Mouse (Mus musculus): ENCODE results near the gene Spaca4. TPM values are rescaled to one million over a fixed set of nuclear protein-coding genes. Genes with fewer than 3 reads are reported as not detected.

The Spaca4 gene
- total RNA-seq, 2 experiments from 2014 or later, result not detected

DNA sequence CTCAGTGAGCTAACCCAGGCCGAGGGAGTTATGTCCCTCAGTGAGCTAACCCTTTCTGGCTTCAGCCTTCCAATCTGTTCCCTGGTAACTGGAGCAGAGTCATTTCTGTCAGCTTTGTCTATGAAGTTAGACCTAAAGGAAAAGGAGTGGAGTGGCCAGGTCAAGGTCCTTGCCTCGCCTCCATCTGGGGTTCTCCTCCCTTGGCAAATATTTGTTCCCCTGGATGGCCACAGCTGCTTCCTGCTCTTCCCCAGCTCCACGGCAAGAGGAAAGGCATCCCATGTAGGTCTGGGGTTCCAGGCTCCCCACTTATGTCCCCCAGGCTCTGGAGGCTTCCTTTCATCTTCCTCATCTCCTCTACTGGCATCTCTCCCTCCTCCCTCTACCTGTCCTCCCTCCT is 2.0 kb upstream of the Spaca4 start:
- no peak for DNase-seq (ENCODE audit: low spot score in 2 of 2)

DNA sequence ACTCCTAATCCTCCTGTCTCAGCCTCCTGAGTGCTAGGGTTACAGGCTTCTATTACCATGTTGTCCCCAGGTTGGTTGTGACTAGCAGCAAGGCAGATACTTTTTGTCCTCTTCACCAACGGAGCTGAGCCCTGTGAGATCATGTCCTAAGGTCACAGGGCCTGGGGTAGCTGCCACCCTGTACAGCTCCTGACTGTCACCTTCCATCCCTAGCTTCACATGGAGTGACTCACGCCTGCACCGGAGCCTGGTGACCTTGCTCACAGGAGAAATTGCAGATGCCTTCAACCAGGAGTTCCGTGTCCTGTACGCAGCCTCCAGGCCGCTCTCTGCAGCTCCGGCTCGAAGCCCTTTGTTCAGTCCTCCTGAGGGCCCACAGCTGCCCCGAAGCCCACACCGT is 806 bp upstream of the Spaca4 start:
- DNase-seq (ENCODE audit: low spot score in 2 of 2), result no peak

DNA sequence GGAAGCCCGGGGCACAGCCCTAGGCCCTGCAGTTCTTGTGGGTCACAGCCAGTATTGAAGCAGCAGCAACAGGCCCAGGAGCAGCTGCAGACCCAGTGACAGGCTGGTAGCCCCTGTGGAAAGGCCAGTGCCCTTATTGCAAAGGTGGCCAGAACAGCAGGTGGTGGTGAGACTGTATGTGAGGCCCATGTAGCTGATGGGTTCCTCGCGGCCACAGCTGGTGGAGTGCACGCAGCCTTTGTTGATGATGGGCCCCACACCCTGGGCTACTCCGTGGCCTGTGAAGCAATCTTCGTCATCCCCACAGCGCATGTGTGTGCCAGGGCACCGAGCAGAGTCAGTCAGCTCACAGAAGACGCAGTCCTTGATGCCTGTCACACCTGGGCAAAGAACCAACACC is 462 bp downstream of the Spaca4 start:
- no peak for DNase-seq (ENCODE audit: low spot score in 2 of 2)

DNA sequence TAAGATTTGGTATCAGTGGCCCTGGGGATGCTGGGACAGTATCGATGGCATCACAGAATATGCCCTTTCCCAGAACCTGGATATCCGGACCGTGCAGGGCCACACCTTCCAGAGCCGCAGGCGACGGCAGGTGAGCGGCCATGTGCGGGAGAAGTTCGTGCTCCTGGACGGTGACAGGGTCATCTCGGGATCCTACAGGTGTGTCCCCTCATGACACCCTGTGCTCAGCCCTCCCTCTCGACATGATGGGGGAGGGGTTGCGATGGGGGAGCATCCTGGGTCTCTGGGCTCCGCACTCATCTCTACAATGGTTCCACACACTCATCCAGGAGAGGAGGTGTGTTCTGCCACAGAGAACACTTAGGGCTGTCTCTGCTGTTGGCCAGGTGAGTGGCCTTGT is 1.8 kb downstream of the Spaca4 start:
- DNase-seq (ENCODE audit: low spot score in 2 of 2), result no peak

DNA sequence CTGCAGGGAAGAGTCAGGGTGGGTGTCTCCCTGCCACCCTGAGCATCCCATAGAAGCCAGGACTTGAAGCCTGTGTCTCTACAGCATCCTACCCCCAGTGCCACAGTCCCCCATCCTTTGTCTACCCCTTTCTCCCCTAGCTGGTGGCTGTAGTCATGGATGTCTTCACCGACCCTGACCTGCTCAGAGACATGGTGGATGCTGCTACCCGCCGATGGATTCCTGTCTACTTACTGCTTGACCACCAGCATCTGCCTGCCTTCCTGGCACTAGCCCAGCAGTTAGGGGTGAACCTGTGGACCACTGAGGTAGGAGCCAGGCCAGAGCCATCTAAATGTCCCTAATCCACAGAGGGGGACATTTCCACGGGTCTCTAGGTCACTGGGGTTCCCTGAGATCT is 2.3 kb downstream of the Spaca4 start:
- no peak for DNase-seq (ENCODE audit: low spot score in 2 of 2)

DNA sequence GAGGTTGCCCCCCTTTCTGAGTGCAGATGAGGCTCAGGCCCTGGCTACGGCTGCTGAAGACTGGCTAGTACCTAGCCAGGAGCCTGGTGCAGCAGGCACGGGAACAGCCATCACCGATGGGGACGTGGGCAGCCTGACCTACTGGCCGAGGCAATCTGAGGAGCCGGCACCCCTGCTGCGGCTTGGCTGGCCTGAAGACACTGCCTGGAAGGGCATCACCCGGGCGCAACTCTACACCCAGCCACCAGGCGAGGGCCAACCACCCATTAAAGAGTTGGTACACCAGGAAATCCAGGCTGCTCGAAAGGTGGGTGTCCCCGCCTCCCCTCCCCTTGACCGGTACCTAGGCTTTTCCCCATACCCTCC is 3.3 kb downstream of the Spaca4 start:
- no peak for DNase-seq (ENCODE audit: low spot score in 2 of 2)

DNA sequence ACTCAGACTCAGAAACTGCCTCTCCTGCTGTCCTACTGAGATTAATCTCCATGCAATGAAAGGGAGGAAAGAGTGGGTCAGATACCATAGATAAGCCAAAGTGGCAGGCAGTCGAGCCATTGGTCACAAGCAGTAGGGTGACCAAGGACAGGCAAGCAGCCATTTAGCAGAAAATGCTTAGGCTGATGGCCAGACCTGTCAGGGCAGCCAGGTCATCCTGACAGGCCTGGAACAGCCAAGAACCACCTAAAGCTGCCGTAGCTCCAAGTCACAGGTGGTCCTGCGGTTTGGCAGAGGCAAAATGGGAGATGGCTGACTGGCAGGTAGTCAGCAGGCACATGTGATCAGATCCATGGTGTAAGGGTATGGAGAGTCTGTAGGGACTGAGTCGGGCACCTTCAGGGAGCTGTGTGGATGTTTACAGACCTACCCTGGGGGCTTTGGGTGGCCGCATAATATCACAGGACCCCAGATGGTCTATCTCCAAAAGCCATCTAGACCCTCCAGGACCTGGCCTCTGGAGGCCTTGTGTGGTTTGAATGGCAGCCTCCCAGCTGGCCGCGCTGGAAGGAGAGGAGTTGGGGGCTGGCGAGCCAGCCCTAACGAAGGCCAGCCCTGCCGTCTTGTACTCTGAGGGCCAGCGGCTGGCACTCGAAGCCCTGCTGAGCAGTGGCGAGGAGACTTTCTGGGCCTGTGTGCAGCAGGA is 3.8 kb downstream of the Spaca4 start:
- no peak for DNase-seq (ENCODE audit: low spot score in 2 of 2)

DNA sequence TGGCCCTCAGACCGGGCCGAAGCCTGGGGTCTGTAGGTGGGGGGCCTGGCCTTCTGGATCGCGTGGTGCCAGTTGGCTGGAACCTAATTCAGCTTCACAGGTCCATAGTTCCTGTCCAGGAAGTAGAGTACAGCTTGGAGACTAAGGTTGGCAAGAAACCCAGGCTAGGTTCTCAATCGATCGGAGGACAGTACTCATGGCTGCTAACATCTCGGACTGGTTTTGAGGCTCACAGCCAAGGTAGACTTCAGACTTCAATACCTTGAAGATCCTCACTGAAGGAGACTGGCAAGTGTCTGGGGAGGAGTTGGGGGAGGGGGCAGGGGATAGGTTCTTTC is 4.4 kb downstream of the Spaca4 start:
- DNase-seq (ENCODE audit: low spot score in 2 of 2), result no peak

DNA sequence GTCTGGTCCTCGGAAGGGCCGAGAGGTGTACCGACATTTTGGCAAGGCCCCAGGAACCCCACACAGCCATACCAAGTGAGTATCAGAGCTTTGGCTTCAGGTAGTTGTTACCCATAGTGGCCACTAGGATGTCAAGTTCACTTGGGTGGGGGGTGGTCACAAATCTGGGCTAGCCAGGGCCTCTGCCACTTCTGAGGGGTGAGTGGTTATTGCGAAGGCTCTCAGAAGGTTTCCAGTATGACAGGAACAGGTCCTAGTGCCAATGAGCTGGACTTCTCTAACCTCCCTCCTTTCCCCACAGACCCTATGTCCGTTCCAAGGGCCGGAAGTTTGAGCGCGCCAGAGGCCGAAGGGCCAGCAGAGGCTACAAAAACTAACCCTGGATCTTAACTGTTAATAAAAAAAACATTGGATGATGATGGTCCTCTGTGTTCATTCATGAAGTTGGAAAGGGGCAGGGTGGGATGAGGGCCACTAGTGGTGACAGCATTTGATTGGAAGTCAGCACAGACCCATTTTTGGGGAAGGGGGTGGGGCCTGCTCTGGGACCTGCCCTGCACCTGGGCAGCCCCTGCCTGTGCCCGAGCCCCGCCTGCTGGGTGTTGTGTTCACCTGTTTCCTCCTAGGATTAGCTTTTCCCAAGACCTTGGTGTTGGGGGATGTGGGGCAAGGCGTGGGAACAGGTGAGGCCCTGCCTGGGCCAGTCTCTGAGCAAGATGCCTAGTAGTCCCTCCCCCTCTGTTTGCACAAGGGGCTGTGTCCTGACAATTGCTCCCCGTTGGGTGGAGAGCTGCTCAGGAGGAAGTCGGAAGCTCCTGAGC is 5.0 kb downstream of the Spaca4 start, which contains the start of gene Fam83e:
Gene Fam83e, plus strand, starts transcription at position 800 of the 821 bp plus-strand sequence.
- DNase-seq (ENCODE audit: low spot score in 2 of 2), result peak in 1 of 2 experiments; percentile 21

DNA sequence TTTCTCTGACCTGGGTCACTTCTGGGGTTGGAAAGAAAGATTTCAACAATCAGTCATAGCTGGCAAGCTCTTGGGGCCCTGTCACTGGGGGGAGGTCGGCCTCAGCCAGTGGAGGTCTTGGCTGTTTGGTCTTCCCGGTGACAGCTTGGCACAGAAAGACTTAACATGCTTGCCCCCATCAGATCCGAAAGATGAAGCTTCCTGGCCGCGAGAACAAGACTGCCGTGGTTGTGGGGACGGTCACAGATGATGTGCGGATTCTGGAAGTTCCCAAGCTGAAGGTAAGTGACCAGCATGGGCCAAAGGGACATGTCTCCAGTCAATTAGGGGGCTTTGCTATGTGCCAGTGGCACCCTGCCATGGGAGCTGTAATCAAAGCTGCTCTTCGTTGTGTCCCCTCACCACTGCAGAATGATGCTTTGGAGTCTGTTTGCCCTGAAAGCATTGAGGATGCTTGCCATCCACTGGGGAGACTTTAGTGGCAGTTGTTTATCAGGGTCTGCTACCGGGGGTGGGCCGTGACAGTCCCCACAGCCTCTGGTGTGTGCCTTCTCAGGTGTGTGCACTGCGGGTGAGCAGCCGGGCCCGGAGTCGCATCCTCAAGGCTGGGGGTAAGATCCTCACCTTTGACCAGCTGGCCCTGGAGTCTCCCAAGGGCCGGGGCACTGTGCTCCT is 5.7 kb downstream of the Spaca4 start:
- DNase-seq (ENCODE audit: low spot score in 2 of 2), result peak in 1 of 2 experiments; percentile 16

DNA sequence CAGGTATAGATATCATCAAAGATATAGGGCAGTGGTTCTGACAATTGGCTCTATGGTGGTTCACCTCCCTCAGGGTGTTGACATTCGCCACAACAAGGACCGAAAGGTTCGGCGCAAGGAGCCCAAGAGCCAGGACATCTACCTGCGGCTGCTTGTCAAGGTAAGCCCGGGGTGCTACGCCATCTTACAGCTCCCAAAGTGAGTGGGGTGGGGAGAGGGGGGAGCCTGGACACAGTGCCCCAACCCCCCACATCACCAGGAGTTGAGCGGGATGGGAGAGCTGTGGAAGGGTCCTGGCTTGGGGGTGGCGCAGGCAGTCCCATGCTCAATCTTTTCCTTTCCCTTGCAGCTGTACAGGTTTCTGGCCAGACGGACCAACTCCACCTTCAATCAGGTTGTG is 6.4 kb downstream of the Spaca4 start:
- DNase-seq (ENCODE audit: low spot score in 2 of 2), result no peak

DNA sequence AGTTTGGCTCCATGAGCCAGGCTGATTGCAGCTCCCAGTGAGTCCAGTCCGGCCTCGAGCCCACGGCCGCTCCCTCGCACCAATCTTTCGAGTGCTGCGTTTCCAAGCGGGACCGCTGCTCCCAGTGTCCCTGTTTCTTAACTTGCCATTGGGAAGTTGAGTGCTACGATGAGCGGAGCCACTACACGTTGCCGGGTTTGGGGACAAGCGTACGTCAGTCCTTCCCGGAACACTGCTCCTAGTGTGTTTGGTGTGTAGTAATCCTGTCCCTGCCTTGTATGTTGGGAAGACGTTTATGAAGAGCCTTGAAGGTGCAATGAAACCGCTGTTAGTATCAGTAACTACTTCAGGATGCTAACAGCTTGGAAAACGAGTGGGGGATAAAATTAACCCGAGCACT is 7.3 kb downstream of the Spaca4 start:
- DNase-seq (ENCODE audit: low spot score in 2 of 2), result no peak

DNA sequence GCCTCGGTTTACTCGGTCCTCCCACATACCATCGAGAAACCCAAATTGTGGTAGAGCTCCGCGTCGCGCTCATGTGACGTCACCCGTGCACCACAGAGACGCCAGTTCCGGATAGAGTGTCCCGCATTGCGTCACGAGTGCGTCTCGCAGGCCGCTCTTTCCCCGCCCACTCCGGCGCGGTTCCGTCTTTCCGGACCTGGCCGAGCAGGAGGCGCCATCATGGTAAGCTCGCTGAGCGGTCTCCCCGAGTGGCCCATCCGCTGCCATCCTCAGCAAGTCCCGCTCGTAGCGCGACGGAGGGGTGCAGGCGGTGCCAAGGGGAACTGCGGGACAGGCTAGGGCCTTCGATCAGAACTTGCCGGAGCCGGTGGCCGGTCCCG is 7.7 kb downstream of the Spaca4 start, which contains the start of gene Sphk2:
Gene Sphk2, minus strand, starts transcription at position 85 of the 380 bp plus-strand sequence.
- peak; percentile 98 for DNase-seq (ENCODE audit: low spot score in 2 of 2)

DNA sequence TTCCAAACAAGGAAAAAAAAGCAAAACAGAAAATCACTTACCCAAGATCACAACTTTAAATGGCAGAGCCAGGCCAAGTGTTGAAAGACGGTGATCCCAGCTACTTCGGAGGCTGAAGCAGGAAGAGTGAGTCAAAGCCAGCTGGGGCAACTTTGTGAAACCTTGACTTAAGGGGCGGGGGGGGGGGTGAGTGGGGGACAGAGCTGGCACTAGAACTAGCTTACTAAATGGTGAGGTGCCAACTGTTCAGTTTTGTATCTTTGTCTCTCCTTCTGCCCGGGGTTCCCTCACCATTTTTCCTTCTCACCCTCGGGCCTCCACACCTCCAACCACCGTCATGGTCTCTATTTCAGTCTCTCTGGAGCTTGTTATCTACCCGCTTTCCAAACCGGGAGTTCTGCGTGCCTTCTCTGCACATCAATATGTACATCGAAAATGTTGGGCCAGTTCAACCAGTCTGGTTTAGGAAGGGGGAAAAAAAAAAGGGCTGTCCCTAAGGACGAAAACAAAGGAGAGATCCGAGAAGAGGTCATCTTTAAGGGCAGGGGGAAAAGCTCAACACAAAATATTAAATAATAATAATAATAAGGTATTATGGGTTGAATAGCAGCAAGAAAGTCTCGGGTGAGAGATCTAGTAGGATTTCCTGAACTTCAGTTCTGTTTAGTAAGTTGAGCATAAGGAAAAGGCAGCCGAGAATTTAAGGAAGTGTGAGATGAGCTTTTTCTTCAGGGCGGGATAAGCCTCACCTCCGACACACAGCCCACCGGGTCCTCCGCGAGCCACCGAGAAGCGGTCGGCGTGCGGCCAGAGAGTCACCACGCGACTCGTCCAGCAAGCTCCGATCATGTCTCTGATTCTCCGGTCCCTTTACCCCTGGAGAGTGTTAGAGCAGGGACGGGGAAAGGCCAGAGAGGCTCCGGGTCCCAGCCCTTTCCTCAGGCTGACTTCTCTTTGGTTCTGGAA is 8.4 kb downstream of the Spaca4 start:
- no peak for DNase-seq (ENCODE audit: low spot score in 2 of 2)

DNA sequence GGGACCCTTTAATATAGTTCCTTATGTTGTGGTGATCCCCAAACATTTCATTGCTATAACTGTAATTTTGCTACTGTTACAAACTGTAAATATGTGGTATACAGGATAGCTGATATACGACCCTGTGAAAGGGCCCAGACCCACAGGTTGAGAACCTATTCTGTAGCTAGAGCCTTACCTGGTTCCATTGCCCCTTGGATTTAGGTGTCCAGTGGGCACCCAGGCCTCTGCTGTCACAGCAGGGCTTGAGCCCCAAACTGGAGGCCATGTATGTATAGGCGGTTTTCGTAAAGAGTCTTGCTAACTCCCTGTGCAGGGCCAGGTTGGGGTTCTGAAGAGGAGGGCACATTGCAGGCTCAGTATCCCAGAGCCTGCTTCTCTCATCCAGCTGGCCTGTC is 9.2 kb downstream of the Spaca4 start:
- no peak for DNase-seq (ENCODE audit: low spot score in 2 of 2)

DNA sequence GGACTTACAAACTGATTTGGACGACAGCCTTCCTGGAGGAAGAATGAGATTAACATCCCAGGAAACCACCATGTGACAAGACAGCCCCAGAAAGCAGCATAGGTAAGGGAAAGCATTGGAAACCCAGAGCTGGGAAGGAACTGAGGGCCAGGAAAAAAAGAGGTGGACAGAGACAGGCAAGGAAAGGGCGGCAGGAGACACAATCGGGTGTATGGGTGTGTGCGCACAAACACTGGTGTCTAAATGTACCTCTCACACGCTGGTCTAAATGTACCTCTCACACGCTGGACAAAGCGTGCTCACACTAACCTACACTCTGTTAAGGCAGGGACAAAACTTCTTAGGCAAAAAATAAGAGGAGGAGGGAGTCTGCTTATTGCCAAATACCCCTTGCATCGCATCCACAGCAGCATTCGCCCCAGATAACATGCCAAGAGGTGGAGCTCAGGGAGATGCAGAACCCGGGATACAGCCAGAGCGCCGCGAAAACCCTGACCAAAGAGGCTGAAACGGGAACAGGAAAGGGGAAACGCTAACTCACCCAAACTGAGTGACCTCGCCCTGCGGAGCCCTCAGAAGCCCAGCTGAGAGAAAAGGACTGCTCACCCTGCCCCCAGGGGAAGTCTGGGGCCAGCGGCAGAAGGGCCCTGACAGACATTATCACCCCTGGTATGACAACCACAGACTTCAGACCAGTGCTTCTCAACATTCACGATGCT is 9.7 kb downstream of the Spaca4 start:
- no peak for DNase-seq (ENCODE audit: low spot score in 2 of 2)

DNA sequence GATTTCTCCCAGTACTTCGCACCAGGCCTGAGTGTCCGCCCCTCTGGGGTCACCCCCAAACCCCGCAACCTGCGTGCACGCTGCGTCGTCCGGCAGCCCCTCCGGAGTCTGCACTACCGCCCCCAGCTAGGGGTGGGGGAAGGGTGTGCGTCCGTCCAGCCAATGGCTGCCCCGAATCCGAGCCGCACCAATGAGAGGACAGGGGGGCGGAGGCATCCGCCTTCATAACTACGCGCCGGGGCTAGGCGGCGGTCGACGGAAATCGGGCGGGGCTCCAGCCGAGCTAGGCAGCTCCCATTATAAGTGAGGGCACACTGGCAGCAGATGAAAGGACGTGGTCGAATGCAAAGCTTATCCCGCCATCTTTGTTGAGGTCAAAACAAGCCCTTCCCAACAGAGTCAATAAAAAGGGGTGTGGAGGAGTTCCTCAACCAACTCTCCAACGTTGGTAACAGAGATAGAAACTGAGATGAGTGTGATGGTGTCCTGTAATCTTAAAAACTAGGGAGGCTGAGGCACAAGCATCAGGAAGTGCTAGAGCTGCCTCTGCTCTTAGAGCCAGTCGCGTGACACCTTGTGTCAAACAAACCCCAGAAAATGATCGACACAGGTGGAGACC is 10.4 kb downstream of the Spaca4 start, which contains the start of gene Rpl18:
Gene Rpl18, plus strand, starts transcription at position 368 of the 619 bp plus-strand sequence.
- DNase-seq (ENCODE audit: low spot score in 2 of 2), result peak; percentile 90 to 95

DNA sequence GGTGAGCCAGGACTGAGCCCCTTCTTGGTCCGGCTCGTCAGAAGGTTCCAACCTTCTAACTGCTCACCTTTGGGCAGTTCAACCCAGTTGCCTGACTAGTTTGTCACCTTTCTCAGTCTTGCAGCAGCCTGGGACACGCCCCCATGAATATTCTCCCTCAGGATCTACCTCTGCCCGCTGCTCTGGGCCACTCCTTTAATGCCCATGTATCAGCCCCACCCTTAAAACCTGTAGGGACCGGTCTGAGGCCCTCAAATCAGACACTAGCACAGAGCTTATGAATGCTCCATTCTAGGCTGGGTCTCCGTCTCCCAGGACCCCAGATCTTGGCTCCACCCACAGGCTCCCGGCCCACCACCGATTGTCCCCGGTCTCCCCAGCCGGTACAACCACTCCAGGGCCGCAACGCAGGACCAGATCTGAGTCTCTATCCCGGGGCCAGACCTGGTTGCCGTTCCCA is 11.0 kb downstream of the Spaca4 start:
- DNase-seq (ENCODE audit: low spot score in 2 of 2), result no peak

DNA sequence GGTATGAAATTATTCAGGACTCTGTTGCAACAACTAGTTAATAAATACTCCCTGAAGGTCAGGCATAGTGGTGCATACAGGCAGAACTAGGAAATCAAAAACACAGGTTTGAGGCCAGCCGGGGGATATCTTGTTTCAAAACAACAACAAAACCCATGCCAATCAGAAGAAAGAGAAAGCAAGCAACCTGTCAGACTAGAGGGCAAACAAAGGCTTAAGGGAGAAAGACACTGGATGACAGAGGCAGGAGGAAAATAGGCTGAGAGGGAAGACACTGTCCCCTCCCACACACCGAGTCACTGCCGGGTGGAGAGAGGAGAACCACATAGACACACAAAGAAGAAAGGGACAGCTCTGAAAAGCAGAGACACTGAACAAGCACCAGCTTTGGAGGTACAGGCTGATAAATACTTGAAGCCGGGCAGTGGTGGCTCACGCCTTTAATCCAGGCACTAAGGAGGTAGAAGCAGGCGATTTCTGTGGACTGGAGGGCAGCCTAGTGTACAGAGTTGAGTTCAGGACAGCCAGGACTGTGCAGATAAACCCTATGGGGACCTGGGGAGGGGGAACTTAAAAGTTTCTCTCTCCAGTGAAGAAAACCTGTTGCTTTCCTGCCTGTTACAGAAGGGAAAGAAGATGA is 11.6 kb downstream of the Spaca4 start:
- no peak for DNase-seq (ENCODE audit: low spot score in 2 of 2)
